Mouse (Mus musculus) myocyte (in vitro differentiated cells): ENCODE measurements around the gene Sh3gl2. TPM values are rescaled to one million over a fixed set of nuclear protein-coding genes. Genes with fewer than 3 reads are reported as not detected.

Experiments used
- H3K27me3 ChIP-seq: one replicate; pipeline ENCODE4 v1.6.1; 2011; ENCODE audit not compliant: control insufficient read depth, insufficient read depth, insufficient read length
- H3K36me3 ChIP-seq: one replicate; pipeline ENCODE4 v1.6.1; 2011; ENCODE audit not compliant: control insufficient read depth, insufficient read depth
- H3K4me2 ChIP-seq: one replicate; pipeline ENCODE4 v1.6.1; 2011; ENCODE audit warnings: low read depth, control low read depth
- H3K4me3 ChIP-seq: one replicate; pipeline ENCODE4 v1.5.1; 2011; ENCODE audit warnings: mild to moderate bottlenecking, control low read depth, moderate library complexity
- H3K79me2 ChIP-seq: one replicate; pipeline ENCODE4 v1.6.1; 2011; ENCODE audit not compliant: control insufficient read depth, insufficient read depth
- H3ac ChIP-seq: one replicate; pipeline ENCODE4 v1.6.1; 2011; ENCODE audit not compliant: control insufficient read depth, insufficient read length
- CEBPB ChIP-seq: IDR thresholded peaks from 2 replicates; pipeline ENCODE4 v1.6.1; 2011; ENCODE audit warnings: mild to moderate bottlenecking, moderate library complexity; ENCODE audit not compliant: poor library complexity, insufficient read depth, severe bottlenecking
- E2F4 ChIP-seq: IDR thresholded peaks from one replicate; pipeline ENCODE4 v1.6.1; 2011; ENCODE audit warnings: mild to moderate bottlenecking, control low read depth, moderate library complexity; ENCODE audit not compliant: insufficient read depth
- MAX ChIP-seq: IDR thresholded peaks from one replicate; pipeline ENCODE4 v1.6.1; 2011; ENCODE audit warnings: low read depth, mild to moderate bottlenecking, control low read depth
- MYOD1 ChIP-seq, 3 experiments: IDR thresholded peaks; one replicate each; pipeline ENCODE4 v1.6.1; 2011; ENCODE audit warnings: control low read depth in 2 of 3, low read depth in 2 of 3, mild to moderate bottlenecking in 2 of 3, moderate library complexity in 1 of 3; ENCODE audit not compliant: insufficient read length in 2 of 3, control insufficient read depth in 1 of 3
- MYOG ChIP-seq, 3 experiments: IDR thresholded peaks; one replicate each; pipeline ENCODE4 v1.6.1; 2011; ENCODE audit warnings: control low read depth in 2 of 3, low read depth in 2 of 3, mild to moderate bottlenecking in 2 of 3; ENCODE audit not compliant: insufficient read length in 2 of 3, control insufficient read depth in 1 of 3, insufficient read depth in 1 of 3
- POLR2A ChIP-seq: IDR thresholded peaks from one replicate; pipeline ENCODE4 v1.6.1; 2011; ENCODE audit warnings: low read depth, mild to moderate bottlenecking, control low read depth, moderate library complexity; ENCODE audit not compliant: insufficient read length
- POLR2AphosphoS2 ChIP-seq: IDR thresholded peaks from one replicate; pipeline ENCODE4 v1.6.1; 2011; ENCODE audit warnings: low read depth, control low read depth; ENCODE audit not compliant: insufficient read length
- REST ChIP-seq: IDR thresholded peaks from one replicate; pipeline ENCODE4 v1.6.1; 2011; ENCODE audit warnings: mild to moderate bottlenecking, control low read depth, moderate library complexity; ENCODE audit not compliant: insufficient read depth, insufficient read length
- SRF ChIP-seq: IDR thresholded peaks from one replicate; pipeline ENCODE4 v1.6.1; 2011; ENCODE audit warnings: low read depth; ENCODE audit not compliant: control insufficient read depth, insufficient read length
- TCF12 ChIP-seq: IDR thresholded peaks from one replicate; pipeline ENCODE4 v1.6.1; 2011; ENCODE audit warnings: mild to moderate bottlenecking, control low read depth; ENCODE audit not compliant: poor library complexity, insufficient read depth, severe bottlenecking
- TCF3 ChIP-seq: IDR thresholded peaks from one replicate; pipeline ENCODE4 v1.6.1; 2011; ENCODE audit warnings: low read depth, control low read depth; ENCODE audit not compliant: insufficient read length
- USF1 ChIP-seq: IDR thresholded peaks from one replicate; pipeline ENCODE4 v1.6.1; 2011; ENCODE audit warnings: low read depth, mild to moderate bottlenecking, control low read depth, moderate library complexity
- polyA plus RNA-seq: library from polyadenylated mRNA; unstranded; fragments of >200 nt; fragmentation: generic; extraction: Trizol; gene quantifications from one replicate; pipeline ENCODE4 v1.2.1, GENCODE M21; 2012; ENCODE audit warnings: missing spikeins

The Sh3gl2 gene
- polyA plus RNA-seq, 1 experiment, result not detected

DNA sequence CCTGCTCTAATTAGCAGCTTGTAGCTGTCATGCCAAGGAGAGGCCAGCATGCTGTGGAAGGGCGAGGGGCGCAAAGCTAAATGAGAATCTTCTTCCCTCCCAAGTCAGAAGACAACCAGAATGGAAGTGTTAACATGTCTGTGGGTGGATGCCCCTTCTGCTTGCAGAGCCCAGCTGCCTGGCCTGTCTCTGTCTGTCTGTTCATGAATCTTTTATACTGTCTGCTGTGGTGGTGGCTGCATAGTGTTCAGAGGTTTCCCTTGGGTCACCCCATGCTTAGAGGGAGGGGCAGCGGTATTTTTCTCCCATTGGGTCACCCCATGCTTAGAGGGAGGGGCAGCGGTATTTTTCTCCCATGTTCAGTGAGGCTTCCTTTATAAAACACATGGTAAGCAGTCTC, 68.0 kb downstream of the Sh3gl2 start:
- no peaks in the 10 kb centered on the region for H3K79me2 ChIP-seq
- no peaks in the 10 kb centered on the region for H3K27me3 ChIP-seq
- no peak for TF ChIP-seq E2F4

DNA sequence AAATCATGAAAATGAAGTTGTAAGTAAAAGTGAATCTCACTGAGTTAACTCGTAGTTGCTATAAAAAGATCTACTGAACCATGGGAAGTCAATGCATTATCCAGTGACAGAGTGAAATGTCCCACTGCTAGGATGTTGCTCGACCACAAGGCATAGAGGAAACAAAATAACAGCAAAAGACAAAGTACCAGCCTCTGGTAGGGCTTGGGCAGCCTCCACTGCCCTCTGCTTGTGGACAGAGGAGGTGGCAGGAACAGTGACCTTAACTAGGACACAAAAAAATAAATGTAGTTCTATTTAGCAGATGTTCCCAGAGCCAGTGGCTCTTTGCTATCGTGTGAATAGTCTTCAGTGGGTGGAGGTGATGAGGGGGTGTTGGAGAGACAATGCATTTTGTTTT, 68.5 kb downstream of the Sh3gl2 start:
- Histone ChIP-seq H3ac (no peak overlapping the region), H3K79me2 (no peaks in the 10 kb centered on the region), H3K4me2 (no peak overlapping the region), H3K36me3 (no peaks in the 10 kb centered on the region), H3K27me3 (no peaks in the 10 kb centered on the region), H3K4me3 (no peak overlapping the region)
- TF ChIP-seq SRF (no peak), TCF12 (no peak), MYOG (IDR thresholded peaks at IDR 0.05; ENCODE audit: control insufficient read depth in 1 of 3, insufficient read depth in 1 of 3, insufficient read length in 2 of 3, low read depth in 2 of 3) (no peak), E2F4 (no peak), TCF3 (no peak), POLR2A (no peak)

More for the DNA sequence above, 68.0 kb downstream of the Sh3gl2 start:
- Histone ChIP-seq H3ac (no peak overlapping the region), H3K4me3 (no peak overlapping the region), H3K36me3 (no peaks in the 10 kb centered on the region), H3K4me2 (no peak overlapping the region)

DNA sequence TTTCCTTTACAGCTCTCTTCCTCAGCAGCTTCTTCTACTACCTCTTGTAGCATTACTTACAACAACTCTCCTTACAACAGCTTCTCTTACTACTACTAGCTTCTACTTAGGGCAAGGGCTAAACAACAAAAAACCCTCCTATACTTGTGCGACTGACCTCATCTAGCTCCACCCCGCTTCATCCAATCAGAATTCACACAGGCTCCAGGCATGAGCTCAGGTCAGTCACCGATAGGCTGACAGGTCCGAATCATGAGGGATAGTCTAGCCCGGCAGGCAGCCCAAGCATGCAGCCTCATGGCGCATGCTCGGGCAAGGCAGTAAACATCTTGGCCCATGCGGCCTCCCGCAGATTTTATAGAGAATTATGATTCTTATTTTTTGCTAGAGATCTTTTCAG, 78.2 kb downstream of the Sh3gl2 start:
- H3K79me2 ChIP-seq, result no peaks in the 10 kb centered on the region
- H3ac ChIP-seq, result no peak overlapping the region
- no peaks in the 10 kb centered on the region for H3K36me3 ChIP-seq

DNA sequence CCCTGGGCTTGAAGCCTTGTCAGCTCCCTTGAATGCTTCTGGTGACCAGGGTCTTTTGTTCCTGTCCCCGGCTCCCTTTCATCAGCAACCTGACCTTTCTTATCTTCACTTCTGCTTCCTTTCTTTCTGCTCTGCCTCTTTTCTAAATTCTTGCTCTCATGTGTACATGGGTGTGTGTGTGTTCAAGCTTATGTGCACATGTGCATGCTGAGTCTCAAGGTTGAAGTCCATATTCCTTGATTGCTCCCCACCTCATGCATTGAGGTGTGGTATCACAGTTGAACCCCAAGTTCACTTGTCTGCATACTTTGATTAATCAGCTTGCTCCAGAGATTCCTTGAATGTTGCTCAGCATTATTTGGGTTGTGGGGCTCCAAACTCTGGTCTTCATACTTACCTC, 85.1 kb downstream of the Sh3gl2 start:
- Histone ChIP-seq H3ac (no peak overlapping the region), H3K79me2 (no peaks in the 10 kb centered on the region), H3K4me3 (no peak overlapping the region), H3K27me3 (no peaks in the 10 kb centered on the region), H3K36me3 (no peaks in the 10 kb centered on the region), H3K4me2 (no peak overlapping the region)
- TF ChIP-seq MAX, result no peak
- no peak for TF ChIP-seq TCF3
- TF ChIP-seq MYOG (IDR thresholded peaks at IDR 0.05; ENCODE audit: control insufficient read depth in 1 of 3, insufficient read depth in 1 of 3, insufficient read length in 2 of 3, low read depth in 2 of 3), result no peak
- TF ChIP-seq USF1, result no peak
- TF ChIP-seq SRF, result no peak
- no peak for TF ChIP-seq E2F4
- TF ChIP-seq CEBPB, result no peak
- no peak for TF ChIP-seq TCF12
- TF ChIP-seq POLR2AphosphoS2, result no peak
- no peak for TF ChIP-seq POLR2A
- TF ChIP-seq MYOD1 (IDR thresholded peaks at IDR 0.05; ENCODE audit: control insufficient read depth in 1 of 3, insufficient read length in 2 of 3, low read depth in 2 of 3), result no peak
- no peak for TF ChIP-seq REST

More for the DNA sequence above, 78.2 kb downstream of the Sh3gl2 start:
- H3K27me3 ChIP-seq, result no peaks in the 10 kb centered on the region
- no peak overlapping the region for H3K4me2 ChIP-seq
- TF ChIP-seq CEBPB (no peak), SRF (no peak), REST (no peak), E2F4 (no peak), TCF12 (no peak), TCF3 (no peak), MYOG (IDR thresholded peaks at IDR 0.05; ENCODE audit: control insufficient read depth in 1 of 3, insufficient read depth in 1 of 3, insufficient read length in 2 of 3, low read depth in 2 of 3) (no peak), POLR2A (no peak), USF1 (no peak), MAX (no peak), POLR2AphosphoS2 (no peak)
- no peak overlapping the region for H3K4me3 ChIP-seq

DNA sequence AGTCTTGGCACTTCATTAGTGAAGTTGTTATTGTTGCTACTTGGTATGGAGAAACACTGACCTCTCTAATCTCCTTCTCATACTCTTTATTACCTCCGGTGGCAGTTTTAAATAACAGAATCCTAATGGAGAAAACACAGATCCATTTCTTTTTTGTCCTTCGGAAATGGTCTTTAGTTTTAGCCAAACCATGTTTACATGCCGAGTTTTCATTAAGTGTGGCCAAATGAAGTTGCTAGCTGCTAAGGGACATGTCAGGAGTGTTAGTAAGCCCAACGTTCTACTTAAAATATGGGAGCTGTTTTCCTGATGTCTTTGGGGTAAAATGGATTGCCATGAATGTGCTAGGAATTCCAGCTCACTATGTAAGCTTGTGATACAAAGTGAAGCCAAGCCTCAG, 86.4 kb downstream of the Sh3gl2 start:
- H3K4me2 ChIP-seq, result no peak overlapping the region
- H3K36me3 ChIP-seq, result no peaks in the 10 kb centered on the region
- H3K79me2 ChIP-seq, result no peaks in the 10 kb centered on the region
- no peaks in the 10 kb centered on the region for H3K27me3 ChIP-seq
- H3ac ChIP-seq, result no peak overlapping the region
- H3K4me3 ChIP-seq, result no peak overlapping the region
- no peak for TF ChIP-seq POLR2AphosphoS2

DNA sequence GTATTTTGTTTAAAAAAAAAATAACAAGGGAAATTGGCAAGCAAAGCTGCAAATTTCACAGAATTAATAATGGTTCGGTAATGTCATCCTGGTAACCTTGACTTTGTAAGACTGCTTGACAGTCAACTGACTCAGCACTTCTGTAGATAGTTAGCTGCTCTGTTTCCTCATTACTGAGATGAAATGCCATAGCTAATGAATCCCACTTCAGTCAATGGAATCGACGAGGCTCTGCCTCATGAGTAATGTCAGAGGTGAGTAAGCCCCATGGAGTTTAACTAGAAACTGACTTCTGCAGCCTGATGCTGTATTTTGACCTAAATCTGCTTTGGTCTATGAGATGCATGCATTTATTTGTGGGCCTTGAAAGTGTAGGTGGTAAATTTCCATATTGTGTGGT, 88.4 kb downstream of the Sh3gl2 start:
- H3K4me2 ChIP-seq, result no peak overlapping the region
- no peaks in the 10 kb centered on the region for H3K36me3 ChIP-seq
- no peak overlapping the region for H3ac ChIP-seq
- no peaks in the 10 kb centered on the region for H3K27me3 ChIP-seq
- TF ChIP-seq SRF (no peak), TCF3 (no peak), MYOG (IDR thresholded peaks at IDR 0.05; ENCODE audit: control insufficient read depth in 1 of 3, insufficient read depth in 1 of 3, insufficient read length in 2 of 3, low read depth in 2 of 3) (no peak), MYOD1 (IDR thresholded peaks at IDR 0.05; ENCODE audit: control insufficient read depth in 1 of 3, insufficient read length in 2 of 3, low read depth in 2 of 3) (no peak), MAX (no peak), REST (no peak), USF1 (no peak), TCF12 (no peak)
- H3K79me2 ChIP-seq, result no peaks in the 10 kb centered on the region
- no peak overlapping the region for H3K4me3 ChIP-seq
